Mouse (Mus musculus) embryonic facial prominence, embryonic 11.5 days (tissue): ENCODE data around the gene Iqschfp. TPM values are rescaled to one million over a fixed set of nuclear protein-coding genes. Genes with fewer than 3 reads are reported as not detected.

Experiments
- ATAC-seq: fragments of 200-750 bp; cut with Nextera tagmentation; replicated peaks from 2 replicates; pipeline ENCODE4 v1.8.0; 2017; ENCODE audit warnings: low read depth; ENCODE audit not compliant: insufficient number of reproducible peaks, low FRiP score, low TSS enrichment
- DNase-seq: peaks from one replicate; pipeline ENCODE4 v3.0.0-alpha.2; 2015; ENCODE audit warnings: low spot score
- H3K27ac ChIP-seq: fragments of 300-500 bp; sonication (generic); replicated peaks from 2 replicates; pipeline ENCODE4 v1.5.1; 2014; ENCODE audit warnings: mild to moderate bottlenecking, low read depth, low read length, control low read depth
- H3K27me3 ChIP-seq: fragments of 300-500 bp; sonication (generic); 2 replicates; pipeline ENCODE4 v1.6.1; 2014; ENCODE audit warnings: mild to moderate bottlenecking, low read length, moderate library complexity, mixed read lengths; ENCODE audit not compliant: control insufficient read depth, insufficient read depth
- H3K36me3 ChIP-seq: fragments of 300-500 bp; sonication (generic); replicated peaks from 2 replicates; pipeline ENCODE4 v1.6.1; 2014; ENCODE audit warnings: low read depth, mild to moderate bottlenecking, low read length, moderate library complexity, mixed read lengths; ENCODE audit not compliant: control insufficient read depth, insufficient read depth
- H3K4me1 ChIP-seq: fragments of 300-500 bp; sonication (generic); 2 replicates; pipeline ENCODE4 v1.6.1; 2014; ENCODE audit warnings: low read length, mixed read lengths; ENCODE audit not compliant: control insufficient read depth, insufficient read depth
- H3K4me2 ChIP-seq: fragments of 300-500 bp; sonication (generic); 2 replicates; pipeline ENCODE4 v1.6.1; 2014; ENCODE audit warnings: low read depth, mild to moderate bottlenecking, control low read depth, low read length, moderate library complexity
- H3K4me3 ChIP-seq: fragments of 300-500 bp; sonication (generic); 2 replicates; pipeline ENCODE4 v1.5.1; 2014; ENCODE audit warnings: low read depth, low read length, control low read depth
- H3K9ac ChIP-seq: fragments of 300-500 bp; sonication (generic); replicated peaks from 2 replicates; pipeline ENCODE4 v1.6.1; 2014; ENCODE audit warnings: mild to moderate bottlenecking, control low read depth, low read length
- H3K9me3 ChIP-seq: fragments of 300-500 bp; sonication (generic); replicated peaks from 2 replicates; pipeline ENCODE4 v1.6.1; 2016; ENCODE audit warnings: mild to moderate bottlenecking, low read length, inconsistent platforms, mixed read lengths; ENCODE audit not compliant: control insufficient read depth
- WGBS: fragments of 180-500 bp; shearing (Covaris S2); extraction: QIAGEN DNeasy Blood & Tissue Kit; methylation state at CpG from one replicate; pipeline ENCODE4 v1.1.7; 2014; 5-methylcytosine and 5-hydroxymethylcytosine counted together
- polyA plus RNA-seq: library from polyadenylated mRNA; unstranded; fragments of >200 nt; fragmentation: Nextera tagmentation; extraction: Ambion mirVana; gene quantifications from 2 replicates; pipeline ENCODE4 v1.2.1, GENCODE M21; 2014

Gene Iqschfp
- polyA plus RNA-seq, 1 experiment from 2014 or later = 0.87 TPM

GRCm38 (mm10) chr3:68585213-68585612, 693.2 kb downstream of the Iqschfp start:
- 77% methylated on average over 4 of the region's 4 CpGs for WGBS
- Histone ChIP-seq H3K27ac (no peak overlapping the region), H3K36me3 (no peaks in the 10 kb centered on the region), H3K4me2 (no peak overlapping the region), H3K9me3 (no peaks in the 10 kb centered on the region), H3K9ac (no peak overlapping the region), H3K4me1 (peaks cover 10% of the 10 kb centered on the region), H3K4me3 (no peak overlapping the region), H3K27me3 (no peaks in the 10 kb centered on the region)
- no peak for DNase-seq
- no peak for ATAC-seq

- ATAC-seq (no peak), DNase-seq (peak; percentile 73)
- 16% methylated on average over 9 of the region's 9 CpGs for WGBS
- Histone ChIP-seq H3K4me2 (peak overlapping the region; percentile 16; the same call in 1 of the 2 replicates), H3K4me3 (no peak overlapping the region), H3K4me1 (peaks cover 10% of the 10 kb centered on the region), H3K27me3 (no peaks in the 10 kb centered on the region), H3K27ac (peak overlapping the region; percentile 52), H3K9me3 (no peaks in the 10 kb centered on the region), H3K36me3 (no peaks in the 10 kb centered on the region), H3K9ac (no peak overlapping the region)
These were observed 694.6 kb downstream of the Iqschfp start for GRCm38 (mm10) chr3:68586646-68587064.

GRCm38 (mm10) chr3:68587567-68588245, 695.7 kb downstream of the Iqschfp start:
- no peak for DNase-seq
- WGBS = 46% methylated on average over 10 of the region's 10 CpGs

GRCm38 (mm10) chr3:68589220-68589840, 697.3 kb downstream of the Iqschfp start:
- ATAC-seq (no peak), DNase-seq (no peak)
- Histone ChIP-seq H3K36me3 (no peaks in the 10 kb centered on the region), H3K9me3 (no peaks in the 10 kb centered on the region), H3K9ac (no peak overlapping the region), H3K27me3 (no peaks in the 10 kb centered on the region), H3K4me3 (no peak overlapping the region), H3K4me2 (no peak overlapping the region), H3K4me1 (peaks cover 5% of the 10 kb centered on the region), H3K27ac (no peak overlapping the region)
- WGBS = 72% methylated on average over 9 of the region's 9 CpGs

More at GRCm38 (mm10) chr3:68587567-68588245, 695.7 kb downstream of the Iqschfp start:
- Histone ChIP-seq H3K27ac (peak overlapping the region; percentile 52; the same call in 1 of the 2 replicates), H3K4me2 (no peak overlapping the region), H3K9ac (no peak overlapping the region), H3K27me3 (no peaks in the 10 kb centered on the region), H3K4me1 (peaks cover 10% of the 10 kb centered on the region), H3K36me3 (no peaks in the 10 kb centered on the region), H3K9me3 (no peaks in the 10 kb centered on the region), H3K4me3 (no peak overlapping the region)
- peak; percentile 49; the same call in 1 of the 2 replicates for ATAC-seq

- no peaks in the 10 kb centered on the region for H3K27me3 ChIP-seq
- no peak overlapping the region for H3K4me3 ChIP-seq
- 29% methylated on average over 8 of the region's 8 CpGs for WGBS
- no peak overlapping the region for H3K4me2 ChIP-seq
- ATAC-seq (0 out of 2 replicates have a peak, but pooled peaks have one; percentile 24), DNase-seq (peak; percentile 61)
- no peak overlapping the region for H3K9ac ChIP-seq
- no peaks in the 10 kb centered on the region for H3K9me3 ChIP-seq
- no peaks in the 10 kb centered on the region for H3K36me3 ChIP-seq
- peaks cover 5% of the 10 kb centered on the region for H3K4me1 ChIP-seq
- H3K27ac ChIP-seq = no peak overlapping the region
These were observed 698.4 kb downstream of the Iqschfp start for GRCm38 (mm10) chr3:68590436-68590835.

- no peaks in the 10 kb centered on the region for H3K9me3 ChIP-seq
- ATAC-seq (no peak), DNase-seq (no peak)
- WGBS = 70% methylated on average over 10 of the region's 10 CpGs
- no peak overlapping the region for H3K4me2 ChIP-seq
- no peak overlapping the region for H3K27ac ChIP-seq
- no peak overlapping the region for H3K9ac ChIP-seq
- H3K27me3 ChIP-seq = no peaks in the 10 kb centered on the region
- H3K4me1 ChIP-seq = peaks cover 2% of the 10 kb centered on the region; the same call in 1 of the 2 replicates
- H3K36me3 ChIP-seq = no peaks in the 10 kb centered on the region
- H3K4me3 ChIP-seq = no peak overlapping the region
These were observed 700.5 kb downstream of the Iqschfp start for GRCm38 (mm10) chr3:68592575-68592974.

GRCm38 (mm10) chr3:68593073-68593867, 701.2 kb downstream of the Iqschfp start:
- 60% methylated on average over 12 of the region's 12 CpGs for WGBS
- H3K27ac ChIP-seq = no peak overlapping the region

More at GRCm38 (mm10) chr3:68593073-68593867, 701.2 kb downstream of the Iqschfp start:
- DNase-seq (no peak), ATAC-seq (no peak)
- no peak overlapping the region for H3K9ac ChIP-seq
- H3K36me3 ChIP-seq = no peaks in the 10 kb centered on the region
- H3K4me1 ChIP-seq = no peaks in the 10 kb centered on the region
- no peaks in the 10 kb centered on the region for H3K27me3 ChIP-seq
- no peaks in the 10 kb centered on the region for H3K9me3 ChIP-seq
- no peak overlapping the region for H3K4me2 ChIP-seq
- no peak overlapping the region for H3K4me3 ChIP-seq
